Mouse (Mus musculus) heart, embryonic 12.5 days (tissue): Measurements from ENCODE around the gene Cic. TPM values are rescaled to one million over a fixed set of nuclear protein-coding genes. Genes with fewer than 3 reads are reported as not detected.

Experiments
- ATAC-seq: fragments of 200-750 bp; cut with Nextera tagmentation; 2 replicates; pipeline ENCODE4 v1.8.0; 2017; ENCODE audit warnings: moderate TSS enrichment, moderate library complexity; ENCODE audit not compliant: insufficient number of reproducible peaks, low FRiP score
- H3K27ac ChIP-seq: fragments of 300-500 bp; sonication (generic); 2 replicates; pipeline ENCODE4 v1.5.1; 2016; ENCODE audit warnings: mild to moderate bottlenecking, moderate library complexity; ENCODE audit not compliant: poor library complexity, severe bottlenecking
- H3K27me3 ChIP-seq: fragments of 300-500 bp; sonication (generic); replicated peaks from 2 replicates; pipeline ENCODE4 v1.6.1; 2016; ENCODE audit warnings: mild to moderate bottlenecking, moderate library complexity
- H3K36me3 ChIP-seq: fragments of 300-500 bp; sonication (generic); 2 replicates; pipeline ENCODE4 v1.6.1; 2016; ENCODE audit warnings: mild to moderate bottlenecking, moderate library complexity
- H3K4me1 ChIP-seq: fragments of 300-500 bp; sonication (generic); replicated peaks from 2 replicates; pipeline ENCODE4 v1.6.1; 2016; ENCODE audit warnings: mild to moderate bottlenecking
- H3K4me2 ChIP-seq: fragments of 300-500 bp; sonication (generic); 2 replicates; pipeline ENCODE4 v1.6.1; 2016; ENCODE audit warnings: mild to moderate bottlenecking, moderate library complexity
- H3K4me3 ChIP-seq: fragments of 300-500 bp; sonication (generic); 2 replicates; pipeline ENCODE4 v1.5.1; 2016; ENCODE audit warnings: mild to moderate bottlenecking
- H3K9ac ChIP-seq: fragments of 300-500 bp; sonication (generic); 2 replicates; pipeline ENCODE4 v1.6.1; 2016; ENCODE audit warnings: mild to moderate bottlenecking, moderate library complexity
- H3K9me3 ChIP-seq: fragments of 300-500 bp; sonication (generic); replicated peaks from 2 replicates; pipeline ENCODE4 v1.6.1; 2016; ENCODE audit warnings: mild to moderate bottlenecking, moderate library complexity
- WGBS: fragments of 180-500 bp; shearing (Covaris S2); methylation state at CpG from one replicate; pipeline ENCODE4 v1.1.7; 2016; 5-methylcytosine and 5-hydroxymethylcytosine counted together
- polyA plus RNA-seq: library from polyadenylated mRNA; unstranded; fragments of >200 nt; fragmentation: Nextera tagmentation; extraction: Ambion mirVana; gene quantifications from 2 replicates; pipeline ENCODE4 v1.2.1, GENCODE M21; 2016

Gene Cic
- polyA plus RNA-seq, 1 experiment from 2014 or later: 28.8 TPM

GRCm38 (mm10) chr7:25288721-25289120, 21.2 kb downstream of the Cic start:
- 88% methylated on average over 3 of the region's 3 CpGs for WGBS
- Histone ChIP-seq H3K4me2 (no peak overlapping the region), H3K36me3 (peaks cover 91% of the 10 kb centered on the region), H3K9ac (no peak overlapping the region), H3K4me3 (no peak overlapping the region), H3K9me3 (peaks cover 3% of the 10 kb centered on the region; the same call in 1 of the 2 replicates), H3K27ac (no peak overlapping the region), H3K27me3 (no peaks in the 10 kb centered on the region), H3K4me1 (peaks cover 37% of the 10 kb centered on the region)
- ATAC-seq: no peak

DNA sequence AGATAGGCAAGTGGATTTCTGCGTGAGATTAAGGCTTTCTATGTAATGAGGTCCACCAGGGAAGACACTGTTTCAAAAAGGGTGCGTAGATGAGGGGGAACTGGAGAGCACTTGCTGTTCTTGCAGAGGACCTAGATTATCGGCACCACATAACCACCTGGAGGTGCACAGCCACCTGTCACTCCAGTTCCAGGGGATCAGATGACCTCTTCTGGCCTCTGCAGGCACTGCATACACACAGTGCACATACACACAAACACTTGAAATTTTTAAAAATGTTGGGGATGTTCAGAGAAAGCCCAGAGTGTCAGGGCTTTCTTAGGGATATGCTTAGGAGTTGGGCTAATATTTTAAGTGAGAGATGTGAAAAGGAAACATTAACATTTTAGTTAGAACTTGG, 22.4 kb downstream of the Cic start:
- WGBS: 96% methylated on average over 3 of the region's 3 CpGs
- peaks cover 100% of the 10 kb centered on the region for H3K36me3 ChIP-seq
- peaks cover 3% of the 10 kb centered on the region; the same call in 1 of the 2 replicates for H3K9me3 ChIP-seq
- H3K27me3 ChIP-seq: no peaks in the 10 kb centered on the region
- no peak overlapping the region for H3K4me3 ChIP-seq
- H3K9ac ChIP-seq: no peak overlapping the region
- no peak for ATAC-seq
- no peak overlapping the region for H3K4me2 ChIP-seq
- H3K4me1 ChIP-seq: peaks cover 29% of the 10 kb centered on the region
- no peak overlapping the region for H3K27ac ChIP-seq

DNA sequence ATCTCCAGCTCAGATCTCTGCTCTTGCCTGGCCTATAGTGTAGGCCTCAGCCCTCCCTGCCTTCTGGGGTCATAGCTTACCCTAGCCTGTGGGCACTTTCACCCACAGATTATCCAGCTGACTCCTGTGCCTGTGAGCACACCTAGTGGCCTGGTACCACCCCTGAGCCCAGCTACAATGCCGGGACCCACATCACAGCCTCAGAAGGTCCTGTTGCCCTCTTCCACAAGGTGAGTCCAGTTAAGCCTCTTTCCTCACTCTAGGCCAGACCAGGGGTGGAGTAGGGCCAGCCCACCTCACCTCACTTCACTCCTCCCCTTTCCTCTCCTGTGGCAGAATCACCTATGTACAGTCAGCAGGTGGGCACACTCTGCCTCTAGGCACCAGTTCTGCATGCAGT, 23.0 kb downstream of the Cic start:
- ATAC-seq: no peak
- Histone ChIP-seq H3K4me2 (no peak overlapping the region), H3K36me3 (peaks cover 100% of the 10 kb centered on the region), H3K27me3 (no peaks in the 10 kb centered on the region), H3K9me3 (peaks cover 3% of the 10 kb centered on the region; the same call in 1 of the 2 replicates), H3K9ac (no peak overlapping the region), H3K4me1 (peaks cover 27% of the 10 kb centered on the region), H3K27ac (0 out of 2 replicates have a peak overlapping the region, but pooled peaks have one; percentile 8), H3K4me3 (no peak overlapping the region)
- 96% methylated on average over 1 of the region's 1 CpGs for WGBS

GRCm38 (mm10) chr7:25290911-25291310, 23.4 kb downstream of the Cic start:
- no peak overlapping the region for H3K4me3 ChIP-seq
- 0 out of 2 replicates have a peak, but pooled peaks have one; percentile 7 for ATAC-seq
- H3K9me3 ChIP-seq: peaks cover 3% of the 10 kb centered on the region; the same call in 1 of the 2 replicates
- H3K36me3 ChIP-seq: peaks cover 100% of the 10 kb centered on the region
- 89% methylated on average over 2 of the region's 2 CpGs for WGBS
- 0 out of 2 replicates have a peak overlapping the region, but pooled peaks have one; percentile 8 for H3K27ac ChIP-seq
- no peaks in the 10 kb centered on the region for H3K27me3 ChIP-seq
- peaks cover 27% of the 10 kb centered on the region for H3K4me1 ChIP-seq
- H3K9ac ChIP-seq: no peak overlapping the region
- no peak overlapping the region for H3K4me2 ChIP-seq

DNA sequence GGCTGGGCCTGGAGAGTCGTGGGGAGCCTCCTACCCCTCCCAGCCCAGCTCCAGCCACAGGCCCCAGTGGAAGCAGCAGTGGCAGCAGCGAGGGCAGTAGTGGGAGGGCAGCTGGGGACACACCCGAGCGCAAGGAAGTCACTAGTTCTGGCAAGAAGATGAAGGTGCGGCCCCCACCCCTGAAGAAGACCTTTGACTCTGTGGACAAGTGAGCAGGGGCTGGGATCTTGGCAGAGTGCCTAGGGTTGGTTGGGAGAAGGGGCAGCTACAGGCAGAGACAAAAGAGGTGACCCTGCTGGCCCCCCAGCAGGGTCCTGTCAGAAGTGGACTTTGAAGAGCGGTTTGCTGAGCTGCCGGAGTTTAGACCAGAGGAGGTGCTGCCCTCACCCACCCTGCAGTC, 24.6 kb downstream of the Cic start:
- H3K36me3 ChIP-seq: peaks cover 91% of the 10 kb centered on the region
- H3K4me1 ChIP-seq: peaks cover 39% of the 10 kb centered on the region
- H3K9ac ChIP-seq: no peak overlapping the region
- no peak overlapping the region for H3K4me2 ChIP-seq
- 0 out of 2 replicates have a peak overlapping the region, but pooled peaks have one; percentile 22 for H3K27ac ChIP-seq
- peaks cover 3% of the 10 kb centered on the region; the same call in 1 of the 2 replicates for H3K9me3 ChIP-seq
- no peak overlapping the region for H3K4me3 ChIP-seq
- no peak for ATAC-seq
- WGBS: 70% methylated on average over 7 of the region's 7 CpGs
- H3K27me3 ChIP-seq: no peaks in the 10 kb centered on the region

- Histone ChIP-seq H3K4me1 (peaks cover 43% of the 10 kb centered on the region), H3K27me3 (no peaks in the 10 kb centered on the region), H3K9me3 (peaks cover 3% of the 10 kb centered on the region; the same call in 1 of the 2 replicates), H3K27ac (peak overlapping the region; percentile 24), H3K4me2 (no peak overlapping the region), H3K36me3 (peaks cover 79% of the 10 kb centered on the region), H3K9ac (0 out of 2 replicates have a peak overlapping the region, but pooled peaks have one; percentile 41), H3K4me3 (no peak overlapping the region)
- WGBS: 65% methylated on average over 10 of the region's 10 CpGs
- no peak for ATAC-seq
Measured at GRCm38 (mm10) chr7:25293191-25293739, 25.8 kb downstream of the Cic start.

DNA sequence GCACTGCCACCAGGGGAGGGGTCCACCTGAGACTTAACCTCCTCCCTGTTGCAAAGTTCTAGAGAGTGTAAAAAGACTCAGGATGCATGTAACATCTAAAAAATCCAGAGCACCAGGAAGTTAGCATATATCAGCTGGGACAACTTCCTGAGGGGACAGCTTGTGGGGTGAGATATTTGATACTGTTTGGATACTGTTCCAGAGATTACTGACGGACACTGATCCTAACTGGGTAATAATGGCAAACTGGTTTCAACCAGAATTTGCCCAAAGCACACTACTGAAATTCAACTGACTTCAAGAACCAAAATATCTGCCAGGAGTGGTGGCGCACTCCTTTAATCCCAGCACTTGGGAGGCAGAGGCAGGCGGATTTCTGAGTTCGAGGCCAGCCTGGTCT, 27.0 kb downstream of the Cic start:
- no peak for ATAC-seq
- Histone ChIP-seq H3K4me3 (no peak overlapping the region), H3K4me2 (no peak overlapping the region), H3K9me3 (peaks cover 3% of the 10 kb centered on the region; the same call in 1 of the 2 replicates), H3K27me3 (no peaks in the 10 kb centered on the region), H3K9ac (no peak overlapping the region), H3K27ac (peak overlapping the region; percentile 36; the same call in 1 of the 2 replicates), H3K4me1 (peaks cover 47% of the 10 kb centered on the region), H3K36me3 (peaks cover 67% of the 10 kb centered on the region)
- WGBS: 85% methylated on average over 4 of the region's 4 CpGs

DNA sequence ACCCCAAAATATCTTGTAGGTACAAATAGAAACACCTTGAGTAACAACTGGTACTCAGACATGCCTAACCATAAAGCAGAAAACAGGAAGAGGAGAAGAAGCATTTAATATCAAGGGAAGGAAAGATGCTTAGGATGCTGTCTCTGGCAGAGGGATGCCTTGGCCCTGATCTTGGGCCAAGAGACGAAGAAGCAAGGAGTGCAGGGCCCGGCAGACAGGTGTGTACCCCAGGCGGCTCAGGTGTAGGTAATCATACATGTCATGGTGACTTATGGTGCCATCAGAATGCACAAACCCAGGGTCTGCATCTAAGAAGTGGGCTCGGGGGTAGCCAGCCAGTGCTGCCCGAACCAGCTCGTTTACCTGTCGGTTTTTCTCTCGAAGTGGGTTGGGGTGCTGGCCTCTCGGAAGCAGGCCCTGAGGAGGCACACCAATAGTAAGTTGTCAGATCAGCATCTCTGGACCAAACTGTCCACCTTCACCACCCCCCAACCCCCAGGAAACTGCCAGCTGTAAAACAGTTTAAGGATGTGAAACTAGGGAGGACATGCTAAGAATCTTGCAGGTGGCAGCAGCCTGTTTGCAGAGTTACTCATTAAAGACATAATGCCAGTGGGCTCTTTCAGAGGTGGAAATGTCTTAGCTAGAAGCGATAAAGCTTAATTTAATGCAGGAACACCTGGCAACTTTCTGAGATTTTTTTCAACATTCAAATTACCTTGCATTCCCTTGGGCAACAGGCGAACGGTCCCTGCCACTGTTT, 27.6 kb downstream of the Cic start:
- peaks cover 60% of the 10 kb centered on the region for H3K36me3 ChIP-seq
- ATAC-seq: no peak
- H3K4me3 ChIP-seq: no peak overlapping the region
- no peaks in the 10 kb centered on the region for H3K9me3 ChIP-seq
- H3K4me1 ChIP-seq: peaks cover 47% of the 10 kb centered on the region
- H3K9ac ChIP-seq: no peak overlapping the region
- 91% methylated on average over 12 of the region's 12 CpGs for WGBS
- H3K4me2 ChIP-seq: no peak overlapping the region
- H3K27me3 ChIP-seq: no peaks in the 10 kb centered on the region
- H3K27ac ChIP-seq: no peak overlapping the region

GRCm38 (mm10) chr7:25296945-25297453, 29.5 kb downstream of the Cic start:
- 0 out of 2 replicates have a peak, but pooled peaks cover 6% of the 10 kb centered on the region for H3K27me3 ChIP-seq
- no peaks in the 10 kb centered on the region for H3K9me3 ChIP-seq
- 0% methylated on average over 21 of the region's 21 CpGs for WGBS
- peaks cover 42% of the 10 kb centered on the region for H3K36me3 ChIP-seq
- H3K9ac ChIP-seq: peak overlapping the region; percentile 88
- peaks cover 37% of the 10 kb centered on the region for H3K4me1 ChIP-seq
- peak overlapping the region; percentile 92 for H3K4me2 ChIP-seq
- ATAC-seq: peak; percentile 37
- peak overlapping the region; percentile 91 for H3K27ac ChIP-seq
- peak overlapping the region; percentile 84 for H3K4me3 ChIP-seq

GRCm38 (mm10) chr7:25297454-25298325, 30.2 kb downstream of the Cic start, which contains the start of gene Pafah1b3:
Gene Pafah1b3, minus strand, starts transcription at chr7:25297986.
- Histone ChIP-seq H3K27ac (peak within 1 kb of the TSS; percentile 91), H3K9me3 (no peaks in the 10 kb centered on the region), H3K36me3 (peaks cover 35% of the 10 kb centered on the region), H3K4me2 (peak within 1 kb of the TSS; percentile 92), H3K4me1 (peaks cover 34% of the 10 kb centered on the region), H3K9ac (peak within 1 kb of the TSS; percentile 88), H3K4me3 (peak within 1 kb of the TSS; percentile 84), H3K27me3 (peaks cover 7% of the 10 kb centered on the region)
- 1% methylated on average over 52 of the region's 52 CpGs for WGBS
- peak; percentile 86 for ATAC-seq
